Mouse (Mus musculus) neural tube, embryonic 14.5 days (tissue): Measurements from ENCODE around the gene Kalrn. TPM values are rescaled to one million over a fixed set of nuclear protein-coding genes. Genes with fewer than 3 reads are reported as not detected.

Experiments
- ATAC-seq: fragments of 200-750 bp; cut with Nextera tagmentation; 2 replicates; pipeline ENCODE4 v1.8.0; 2017; ENCODE audit warnings: low read depth, mild to moderate bottlenecking, moderate TSS enrichment, moderate library complexity
- H3K27ac ChIP-seq: fragments of 300-500 bp; sonication (generic); 2 replicates; pipeline ENCODE4 v1.5.1; 2014; ENCODE audit warnings: low read depth, mild to moderate bottlenecking, control low read depth, low read length, moderate library complexity, mixed read lengths
- H3K27me3 ChIP-seq: fragments of 300-500 bp; sonication (generic); 2 replicates; pipeline ENCODE4 v1.6.1; 2014; ENCODE audit warnings: low read length; ENCODE audit not compliant: control insufficient read depth, insufficient read depth
- H3K36me3 ChIP-seq: fragments of 300-500 bp; sonication (generic); 2 replicates; pipeline ENCODE4 v1.6.1; 2014; ENCODE audit warnings: low read length, mixed read lengths; ENCODE audit not compliant: control insufficient read depth, insufficient read depth
- H3K4me1 ChIP-seq: fragments of 300-500 bp; sonication (generic); 2 replicates; pipeline ENCODE4 v1.6.1; 2014; ENCODE audit warnings: low read length; ENCODE audit not compliant: control insufficient read depth, insufficient read depth
- H3K4me2 ChIP-seq: fragments of 300-500 bp; sonication (generic); 2 replicates; pipeline ENCODE4 v1.6.1; 2014; ENCODE audit warnings: mild to moderate bottlenecking, low read depth, low read length, control low read depth
- H3K4me3 ChIP-seq: fragments of 300-500 bp; sonication (generic); 2 replicates; pipeline ENCODE4 v1.5.1; 2014; ENCODE audit warnings: low read depth, low read length, control low read depth, mixed read lengths
- H3K9ac ChIP-seq: fragments of 300-500 bp; sonication (generic); replicated peaks from 2 replicates; pipeline ENCODE4 v1.6.1; 2014; ENCODE audit warnings: low read depth, mild to moderate bottlenecking, control low read depth, low read length, mixed read lengths
- H3K9me3 ChIP-seq: fragments of 300-500 bp; sonication (generic); 2 replicates; pipeline ENCODE4 v1.6.1; 2016; ENCODE audit warnings: low read length; ENCODE audit not compliant: control insufficient read depth
- WGBS: fragments of 180-500 bp; shearing (Covaris S2); extraction: QIAGEN DNeasy Blood & Tissue Kit; methylation state at CpG from one replicate; pipeline ENCODE4 v1.1.7; 2014; 5-methylcytosine and 5-hydroxymethylcytosine counted together
- polyA plus RNA-seq: library from polyadenylated mRNA; unstranded; fragments of >200 nt; fragmentation: Nextera tagmentation; extraction: Ambion mirVana; gene quantifications from 2 replicates; pipeline ENCODE4 v1.2.1, GENCODE M21; 2014

Gene Kalrn
- polyA plus RNA-seq, 1 experiment from 2014 or later: 34.2 TPM

- H3K27me3 ChIP-seq: no peaks in the 10 kb centered on the region
- H3K4me2 ChIP-seq: no peak overlapping the region
- no peak overlapping the region for H3K27ac ChIP-seq
- WGBS: 79% methylated on average over 6 of the region's 6 CpGs
- ATAC-seq: no peak
- 0 out of 2 replicates have a peak, but pooled peaks cover 3% of the 10 kb centered on the region for H3K4me1 ChIP-seq
- H3K36me3 ChIP-seq: no peaks in the 10 kb centered on the region
- no peaks in the 10 kb centered on the region for H3K9me3 ChIP-seq
- H3K4me3 ChIP-seq: no peak overlapping the region
- H3K9ac ChIP-seq: no peak overlapping the region
These were observed 492.5 kb downstream of the Kalrn start for GRCm38 (mm10) chr16:34080818-34081217.

GRCm38 (mm10) chr16:34079511-34079910 is 493.8 kb downstream of the Kalrn start:
- Histone ChIP-seq H3K27ac (no peak overlapping the region), H3K36me3 (no peaks in the 10 kb centered on the region), H3K4me3 (no peak overlapping the region), H3K9ac (no peak overlapping the region), H3K4me1 (0 out of 2 replicates have a peak, but pooled peaks cover 3% of the 10 kb centered on the region), H3K4me2 (no peak overlapping the region), H3K27me3 (no peaks in the 10 kb centered on the region), H3K9me3 (no peaks in the 10 kb centered on the region)
- no peak for ATAC-seq
- 85% methylated on average over 4 of the region's 4 CpGs for WGBS

GRCm38 (mm10) chr16:34078732-34079131 is 494.6 kb downstream of the Kalrn start:
- no peaks in the 10 kb centered on the region for H3K27me3 ChIP-seq
- H3K4me3 ChIP-seq: no peak overlapping the region
- no peak overlapping the region for H3K9ac ChIP-seq
- no peaks in the 10 kb centered on the region for H3K9me3 ChIP-seq
- no peaks in the 10 kb centered on the region for H3K36me3 ChIP-seq
- ATAC-seq: no peak
- no peak overlapping the region for H3K4me2 ChIP-seq
- 0 out of 2 replicates have a peak, but pooled peaks cover 3% of the 10 kb centered on the region for H3K4me1 ChIP-seq
- WGBS: 93% methylated on average over 2 of the region's 2 CpGs
- no peak overlapping the region for H3K27ac ChIP-seq

GRCm38 (mm10) chr16:34076101-34076500 is 497.2 kb downstream of the Kalrn start:
- WGBS: 70% methylated on average over 3 of the region's 3 CpGs
- no peaks in the 10 kb centered on the region for H3K27me3 ChIP-seq
- no peak overlapping the region for H3K4me3 ChIP-seq
- H3K27ac ChIP-seq: no peak overlapping the region
- no peak overlapping the region for H3K4me2 ChIP-seq
- no peak for ATAC-seq
- no peaks in the 10 kb centered on the region for H3K9me3 ChIP-seq
- H3K4me1 ChIP-seq: no peaks in the 10 kb centered on the region
- no peaks in the 10 kb centered on the region for H3K36me3 ChIP-seq
- H3K9ac ChIP-seq: no peak overlapping the region

GRCm38 (mm10) chr16:34073930-34074329 is 499.4 kb downstream of the Kalrn start:
- ATAC-seq: no peak
- Histone ChIP-seq H3K4me1 (no peaks in the 10 kb centered on the region), H3K27me3 (no peaks in the 10 kb centered on the region), H3K27ac (no peak overlapping the region), H3K4me3 (no peak overlapping the region), H3K4me2 (no peak overlapping the region), H3K9me3 (no peaks in the 10 kb centered on the region), H3K36me3 (no peaks in the 10 kb centered on the region), H3K9ac (no peak overlapping the region)
- 90% methylated on average over 4 of the region's 4 CpGs for WGBS

- 76% methylated on average over 3 of the region's 3 CpGs for WGBS
- no peaks in the 10 kb centered on the region for H3K27me3 ChIP-seq
- no peak overlapping the region for H3K9ac ChIP-seq
- no peak overlapping the region for H3K4me2 ChIP-seq
- H3K36me3 ChIP-seq: no peaks in the 10 kb centered on the region
- no peak overlapping the region for H3K4me3 ChIP-seq
- no peaks in the 10 kb centered on the region for H3K4me1 ChIP-seq
- ATAC-seq: no peak
- H3K27ac ChIP-seq: no peak overlapping the region
- H3K9me3 ChIP-seq: no peaks in the 10 kb centered on the region
These were observed 501.2 kb downstream of the Kalrn start for GRCm38 (mm10) chr16:34072136-34072535.

- Histone ChIP-seq H3K27ac (no peak overlapping the region), H3K4me1 (no peaks in the 10 kb centered on the region), H3K9me3 (no peaks in the 10 kb centered on the region), H3K4me2 (no peak overlapping the region), H3K27me3 (no peaks in the 10 kb centered on the region), H3K36me3 (no peaks in the 10 kb centered on the region), H3K4me3 (no peak overlapping the region), H3K9ac (no peak overlapping the region)
- ATAC-seq: no peak
- WGBS: 91% methylated on average over 3 of the region's 3 CpGs
These were observed 502.0 kb downstream of the Kalrn start for GRCm38 (mm10) chr16:34071223-34071825.

- Histone ChIP-seq H3K9ac (no peak overlapping the region), H3K4me3 (no peak overlapping the region), H3K9me3 (no peaks in the 10 kb centered on the region), H3K4me2 (no peak overlapping the region), H3K36me3 (no peaks in the 10 kb centered on the region), H3K27ac (no peak overlapping the region), H3K4me1 (no peaks in the 10 kb centered on the region), H3K27me3 (no peaks in the 10 kb centered on the region)
- ATAC-seq: no peak
- 77% methylated on average over 3 of the region's 3 CpGs for WGBS
These were observed 503.9 kb downstream of the Kalrn start for GRCm38 (mm10) chr16:34069481-34069880.

GRCm38 (mm10) chr16:34066922-34067321 is 506.4 kb downstream of the Kalrn start:
- H3K4me3 ChIP-seq: no peak overlapping the region
- H3K9ac ChIP-seq: no peak overlapping the region
- no peak overlapping the region for H3K27ac ChIP-seq
- H3K27me3 ChIP-seq: no peaks in the 10 kb centered on the region
- no peak for ATAC-seq
- no peaks in the 10 kb centered on the region for H3K4me1 ChIP-seq
- H3K9me3 ChIP-seq: no peaks in the 10 kb centered on the region
- no peaks in the 10 kb centered on the region for H3K36me3 ChIP-seq
- no peak overlapping the region for H3K4me2 ChIP-seq
